Mouse (Mus musculus) lung, postnatal 0 days (tissue): ENCODE data around the gene Ano7. TPM values are rescaled to one million over a fixed set of nuclear protein-coding genes. Genes with fewer than 3 reads are reported as not detected.

Experiments used
- ATAC-seq: fragments of 200-750 bp; cut with Nextera tagmentation; 2 replicates; pipeline ENCODE4 v1.8.0; 2017; ENCODE audit warnings: moderate library complexity
- DNase-seq: peaks from one replicate; pipeline ENCODE4 v3.0.0-alpha.2; 2016; ENCODE audit warnings: low spot score
- H3K27ac ChIP-seq: fragments of 300-500 bp; sonication (generic); 2 replicates; pipeline ENCODE4 v1.5.1; 2014; ENCODE audit warnings: antibody characterized with exemption, mild to moderate bottlenecking, low read length, mixed read lengths
- H3K27me3 ChIP-seq: fragments of 300-500 bp; sonication (generic); replicated peaks from 2 replicates; pipeline ENCODE4 v1.6.1; 2014; ENCODE audit warnings: low read length, mixed read lengths; ENCODE audit not compliant: insufficient read depth
- H3K36me3 ChIP-seq: fragments of 300-500 bp; sonication (generic); 2 replicates; pipeline ENCODE4 v1.6.1; 2014; ENCODE audit warnings: low read length, mixed read lengths; ENCODE audit not compliant: insufficient read depth
- H3K4me1 ChIP-seq: fragments of 300-500 bp; sonication (generic); 2 replicates; pipeline ENCODE4 v1.6.1; 2014; ENCODE audit warnings: antibody characterized with exemption, low read depth, low read length, mixed read lengths; ENCODE audit not compliant: insufficient read depth
- H3K4me2 ChIP-seq: fragments of 300-500 bp; sonication (generic); replicated peaks from 2 replicates; pipeline ENCODE4 v1.6.1; 2014; ENCODE audit warnings: low read depth, mild to moderate bottlenecking, low read length, moderate library complexity, mixed read lengths
- H3K4me3 ChIP-seq: fragments of 300-500 bp; sonication (generic); 2 replicates; pipeline ENCODE4 v1.5.1; 2014; ENCODE audit warnings: low read depth, low read length
- H3K9ac ChIP-seq: fragments of 300-500 bp; sonication (generic); replicated peaks from 2 replicates; pipeline ENCODE4 v1.6.1; 2014; ENCODE audit warnings: low read depth, mild to moderate bottlenecking
- H3K9me3 ChIP-seq: fragments of 300-500 bp; sonication (generic); 2 replicates; pipeline ENCODE4 v1.6.1; 2016; ENCODE audit warnings: low read length, mixed read lengths
- CTCF ChIP-seq: IDR thresholded peaks from 2 replicates; pipeline ENCODE4 v1.5.1; 2016; ENCODE audit warnings: antibody characterized with exemption, mild to moderate bottlenecking
- EP300 ChIP-seq: IDR thresholded peaks from 2 replicates; pipeline ENCODE4 v1.6.1; 2016; ENCODE audit warnings: antibody characterized with exemption, mild to moderate bottlenecking, control low read depth
- WGBS: fragments of 180-500 bp; shearing (Covaris S2); extraction: QIAGEN DNeasy Blood & Tissue Kit; methylation state at CpG from one replicate; pipeline ENCODE4 v1.1.7; 2014; 5-methylcytosine and 5-hydroxymethylcytosine counted together
- polyA plus RNA-seq: library from polyadenylated mRNA; unstranded; fragments of >200 nt; fragmentation: Nextera tagmentation; extraction: Ambion mirVana; gene quantifications from 2 replicates; pipeline ENCODE4 v1.2.1, GENCODE M21; 2015

Ano7 gene
- polyA plus RNA-seq, 1 experiment from 2014 or later, result 0.06 TPM

GRCm38 (mm10) chr1:93347176-93347575 is 26.6 kb upstream of the Ano7 start:
- Histone ChIP-seq H3K9ac (no peak overlapping the region), H3K27me3 (no peaks in the 10 kb centered on the region), H3K4me2 (no peak overlapping the region), H3K4me1 (peaks cover 7% of the 10 kb centered on the region; the same call in 1 of the 2 replicates), H3K27ac (no peak overlapping the region), H3K4me3 (no peak overlapping the region), H3K9me3 (no peaks in the 10 kb centered on the region), H3K36me3 (peaks cover 3% of the 10 kb centered on the region; the same call in 1 of the 2 replicates)
- DNase-seq (no peak), ATAC-seq (no peak)
- WGBS, result 77% methylated on average over 5 of the region's 5 CpGs
- no peak for TF ChIP-seq CTCF
- no peak for TF ChIP-seq EP300

DNA sequence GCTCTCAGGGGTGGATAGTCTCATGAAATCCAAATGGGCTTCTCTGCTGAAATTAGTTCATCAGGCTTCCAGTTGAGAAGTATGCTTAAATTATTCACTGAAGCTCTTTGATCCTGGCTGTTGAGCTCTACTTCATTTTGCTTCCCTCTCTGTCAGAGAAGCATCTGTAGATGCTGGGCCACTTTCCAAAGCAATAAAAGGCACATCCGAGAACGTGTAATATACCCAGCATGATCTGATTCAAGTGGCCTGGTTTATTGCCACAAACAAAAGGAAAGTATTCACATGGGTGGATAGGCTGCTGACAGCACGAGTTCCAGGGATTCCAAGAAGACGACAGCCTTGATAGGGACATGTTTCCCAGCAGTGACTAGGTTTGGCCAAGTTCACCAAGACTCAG is 24.0 kb upstream of the Ano7 start:
- WGBS, result 82% methylated on average over 4 of the region's 4 CpGs
- DNase-seq, result no peak
- no peak overlapping the region for H3K4me2 ChIP-seq
- H3K27me3 ChIP-seq, result no peaks in the 10 kb centered on the region
- H3K27ac ChIP-seq, result no peak overlapping the region
- H3K9me3 ChIP-seq, result no peaks in the 10 kb centered on the region
- H3K9ac ChIP-seq, result no peak overlapping the region
- TF ChIP-seq EP300 (no peak), CTCF (no peak)
- H3K4me3 ChIP-seq, result no peak overlapping the region
- H3K36me3 ChIP-seq, result peaks cover 14% of the 10 kb centered on the region; the same call in 1 of the 2 replicates
- H3K4me1 ChIP-seq, result no peaks in the 10 kb centered on the region
- ATAC-seq, result no peak

- Histone ChIP-seq H3K4me2 (no peak overlapping the region), H3K27ac (no peak overlapping the region), H3K9ac (no peak overlapping the region), H3K9me3 (no peaks in the 10 kb centered on the region), H3K36me3 (peaks cover 14% of the 10 kb centered on the region; the same call in 1 of the 2 replicates), H3K4me3 (no peak overlapping the region), H3K27me3 (no peaks in the 10 kb centered on the region), H3K4me1 (no peaks in the 10 kb centered on the region)
- ATAC-seq (no peak), DNase-seq (no peak)
- TF ChIP-seq EP300, result no peak
- TF ChIP-seq CTCF, result no peak
- 90% methylated on average over 2 of the region's 2 CpGs for WGBS
Observed at GRCm38 (mm10) chr1:93352724-93353123, 21.0 kb upstream of the Ano7 start.

- no peak overlapping the region for H3K4me2 ChIP-seq
- H3K9me3 ChIP-seq, result no peaks in the 10 kb centered on the region
- no peaks in the 10 kb centered on the region for H3K4me1 ChIP-seq
- no peak overlapping the region for H3K27ac ChIP-seq
- no peak for ATAC-seq
- no peaks in the 10 kb centered on the region for H3K27me3 ChIP-seq
- no peak for TF ChIP-seq EP300
- TF ChIP-seq CTCF, result no peak
- peaks cover 40% of the 10 kb centered on the region for H3K36me3 ChIP-seq
- H3K4me3 ChIP-seq, result no peak overlapping the region
- H3K9ac ChIP-seq, result no peak overlapping the region
- DNase-seq, result no peak
- 83% methylated on average over 4 of the region's 4 CpGs for WGBS
Observed at GRCm38 (mm10) chr1:93362661-93363060, 11.1 kb upstream of the Ano7 start.

GRCm38 (mm10) chr1:93365641-93366040 is 8.1 kb upstream of the Ano7 start:
- Histone ChIP-seq H3K4me2 (no peak overlapping the region), H3K9me3 (no peaks in the 10 kb centered on the region), H3K4me1 (no peaks in the 10 kb centered on the region), H3K27ac (no peak overlapping the region), H3K27me3 (no peaks in the 10 kb centered on the region), H3K4me3 (no peak overlapping the region), H3K9ac (no peak overlapping the region), H3K36me3 (peaks cover 25% of the 10 kb centered on the region)
- 88% methylated on average over 6 of the region's 6 CpGs for WGBS
- ATAC-seq (no peak), DNase-seq (no peak)
- TF ChIP-seq CTCF, result no peak
- TF ChIP-seq EP300, result no peak

GRCm38 (mm10) chr1:93377307-93377706 is 3.6 kb downstream of the Ano7 start:
- ATAC-seq (no peak), DNase-seq (no peak)
- Histone ChIP-seq H3K27me3 (no peaks in the 10 kb centered on the region), H3K4me3 (no peak overlapping the region), H3K27ac (no peak overlapping the region), H3K4me2 (no peak overlapping the region), H3K4me1 (no peaks in the 10 kb centered on the region), H3K9me3 (no peaks in the 10 kb centered on the region), H3K36me3 (no peaks in the 10 kb centered on the region), H3K9ac (no peak overlapping the region)
- WGBS, result 46% methylated on average over 5 of the region's 5 CpGs
- TF ChIP-seq EP300, result no peak
- no peak for TF ChIP-seq CTCF

- DNase-seq (no peak), ATAC-seq (no peak)
- Histone ChIP-seq H3K4me2 (no peak overlapping the region), H3K4me1 (no peaks in the 10 kb centered on the region), H3K9me3 (no peaks in the 10 kb centered on the region), H3K4me3 (no peak overlapping the region), H3K36me3 (no peaks in the 10 kb centered on the region), H3K27ac (no peak overlapping the region), H3K9ac (no peak overlapping the region), H3K27me3 (no peaks in the 10 kb centered on the region)
- WGBS, result 79% methylated on average over 5 of the region's 5 CpGs
- no peak for TF ChIP-seq CTCF
- no peak for TF ChIP-seq EP300
Observed at GRCm38 (mm10) chr1:93379117-93379516, 5.4 kb downstream of the Ano7 start.
